In the genomic region with DNA sequence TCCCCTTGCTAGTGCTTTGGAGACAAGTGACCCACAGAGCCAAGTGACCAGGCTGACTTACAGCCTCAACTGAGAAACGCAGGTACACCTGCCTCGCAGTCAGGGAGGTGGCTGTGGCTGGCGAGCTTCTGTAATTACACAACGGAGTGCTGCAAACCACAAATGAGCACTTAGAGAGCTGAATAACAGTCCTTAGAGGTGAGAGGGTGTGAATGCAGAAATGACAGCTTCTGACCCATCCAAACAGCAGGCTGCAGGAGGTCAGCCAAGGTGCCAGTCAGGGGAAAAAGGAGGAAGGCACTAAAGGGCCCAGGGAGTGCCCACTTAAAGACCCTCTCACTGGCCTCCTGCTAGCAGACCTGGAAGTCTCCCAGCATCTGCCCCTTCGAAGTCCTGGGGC, we compare ENCODE assay signal across 25 mouse cellular contexts. TPM values are rescaled to one million over a fixed set of nuclear protein-coding genes. Genes with fewer than 3 reads are reported as not detected.
"Had no signal": no experiment of that assay in that cellular context is flagged by ENCODE, and none has a peak within 500 bp of the region (broad histone marks: within the 10 kb centered on the region; RNA-seq: fewer than 3 reads in every experiment).

No protein-coding gene starts in this region.

- H3K9ac ChIP-seq: limb, embryonic 15.5 days; liver, embryonic 12.5 days; liver, embryonic 14.5 days; lung, embryonic 14.5 days; midbrain, embryonic 13.5 days; midbrain, embryonic 15.5 days; neural tube, embryonic 12.5 days had no signal

- H3K9me3 ChIP-seq: limb, embryonic 15.5 days; liver, embryonic 12.5 days; megakaryocyte, embryonic 14.5 days; midbrain, embryonic 13.5 days; midbrain, embryonic 15.5 days; neural tube, embryonic 12.5 days had no signal

- H3K4me1 ChIP-seq: limb, embryonic 15.5 days; liver, embryonic 12.5 days; megakaryocyte, embryonic 14.5 days; midbrain, embryonic 13.5 days; midbrain, embryonic 15.5 days; neural tube, embryonic 12.5 days had no signal

- DNase-seq: lung, embryonic 14.5 days; retina, postnatal 1 day; right cerebral cortex, adult 18-20 months; right cerebral cortex, postnatal 25 days; right cerebral cortex, postnatal 4 days; spleen, adult 18-20 months; thymus, adult 18-20 months; thymus, postnatal 14 days; thymus, postnatal 36 days had no signal

- H3K4me3 ChIP-seq: limb, embryonic 15.5 days; liver, embryonic 12.5 days; megakaryocyte, embryonic 14.5 days; midbrain, embryonic 13.5 days; midbrain, embryonic 15.5 days; neural tube, embryonic 12.5 days had no signal

- H3K27me3 ChIP-seq: liver, embryonic 12.5 days; midbrain, embryonic 13.5 days; midbrain, embryonic 15.5 days; neural tube, embryonic 12.5 days had no signal

- ATAC-seq: liver, embryonic 12.5 days; midbrain, embryonic 13.5 days; midbrain, embryonic 15.5 days had no signal

- H3K27ac ChIP-seq: limb, embryonic 15.5 days; liver, embryonic 12.5 days; liver, embryonic 14.5 days; midbrain, embryonic 13.5 days; midbrain, embryonic 15.5 days; neural tube, embryonic 12.5 days had no signal

- H3K4me2 ChIP-seq: limb, embryonic 15.5 days; liver, embryonic 12.5 days; lung, embryonic 14.5 days; midbrain, embryonic 11.5 days; midbrain, embryonic 13.5 days; midbrain, embryonic 15.5 days; neural tube, embryonic 12.5 days had no signal

- H3K36me3 ChIP-seq: limb, embryonic 15.5 days; liver, embryonic 12.5 days; midbrain, embryonic 13.5 days; midbrain, embryonic 15.5 days; neural tube, embryonic 12.5 days had no signal

RNA-seq across cellular contexts. Expression of a gene that starts 12.0 kb away (rescaled TPM):
- polyA plus RNA-seq: liver, adult 2 months; lung, embryonic 14.5 days; neural tube, embryonic 14.5 days had no signal

RNA-seq across cellular contexts. Expression of a gene that starts 18.2 kb away (rescaled TPM):
- polyA plus RNA-seq: limb, embryonic 15.5 days; liver, adult 2 months; liver, embryonic 12.5 days; liver, embryonic 14.5 days; liver, embryonic 16.5 days; lung, embryonic 14.5 days; lung, embryonic 16.5 days; midbrain, embryonic 11.5 days; midbrain, embryonic 13.5 days; neural tube, embryonic 12.5 days; small intestine, adult 2 months; stomach, embryonic 14.5 days; stomach, embryonic 16.5 days had no signal

RNA-seq across cellular contexts. Expression of a gene that starts 30.6 kb away (rescaled TPM):
- polyA plus RNA-seq: liver, adult 2 months; liver, embryonic 12.5 days; liver, embryonic 16.5 days; lung, embryonic 14.5 days; midbrain, embryonic 11.5 days; midbrain, embryonic 13.5 days; midbrain, postnatal 0 days; neural tube, embryonic 14.5 days; small intestine, adult 2 months had no signal

RNA-seq across cellular contexts. Expression of a gene that starts 44.6 kb away (rescaled TPM):
- polyA plus RNA-seq: liver, adult 2 months; liver, embryonic 12.5 days; liver, embryonic 14.5 days; liver, embryonic 16.5 days; lung, embryonic 14.5 days; lung, embryonic 16.5 days; midbrain, embryonic 11.5 days; midbrain, embryonic 13.5 days; midbrain, embryonic 15.5 days; midbrain, postnatal 0 days; neural tube, embryonic 12.5 days; neural tube, embryonic 14.5 days; stomach, embryonic 14.5 days had no signal
